Mouse (Mus musculus) stomach, postnatal 0 days (tissue): ENCODE results near the gene Pitpna.

ENCODE experiments used
- CTCF ChIP-seq: IDR thresholded peaks from 2 replicates; pipeline ENCODE4 v1.5.1; 2016; ENCODE audit warnings: antibody characterized with exemption, low read depth, mild to moderate bottlenecking, moderate library complexity
- EP300 ChIP-seq: optimal IDR thresholded peaks from 2 replicates; pipeline ENCODE3; 2016; ENCODE audit warnings: antibody characterized with exemption

GRCm38 (mm10) chr11:75650958-75651425 is 63.1 kb downstream of the Pitpna start:
- TF ChIP-seq CTCF = no peak
- no peak for TF ChIP-seq EP300
